Mouse (Mus musculus): ENCODE results near the gene Rab25.
A peak's percentile ranks its signal among the peaks of the same experiment; 100 is the strongest.

Gene Rab25

DNA sequence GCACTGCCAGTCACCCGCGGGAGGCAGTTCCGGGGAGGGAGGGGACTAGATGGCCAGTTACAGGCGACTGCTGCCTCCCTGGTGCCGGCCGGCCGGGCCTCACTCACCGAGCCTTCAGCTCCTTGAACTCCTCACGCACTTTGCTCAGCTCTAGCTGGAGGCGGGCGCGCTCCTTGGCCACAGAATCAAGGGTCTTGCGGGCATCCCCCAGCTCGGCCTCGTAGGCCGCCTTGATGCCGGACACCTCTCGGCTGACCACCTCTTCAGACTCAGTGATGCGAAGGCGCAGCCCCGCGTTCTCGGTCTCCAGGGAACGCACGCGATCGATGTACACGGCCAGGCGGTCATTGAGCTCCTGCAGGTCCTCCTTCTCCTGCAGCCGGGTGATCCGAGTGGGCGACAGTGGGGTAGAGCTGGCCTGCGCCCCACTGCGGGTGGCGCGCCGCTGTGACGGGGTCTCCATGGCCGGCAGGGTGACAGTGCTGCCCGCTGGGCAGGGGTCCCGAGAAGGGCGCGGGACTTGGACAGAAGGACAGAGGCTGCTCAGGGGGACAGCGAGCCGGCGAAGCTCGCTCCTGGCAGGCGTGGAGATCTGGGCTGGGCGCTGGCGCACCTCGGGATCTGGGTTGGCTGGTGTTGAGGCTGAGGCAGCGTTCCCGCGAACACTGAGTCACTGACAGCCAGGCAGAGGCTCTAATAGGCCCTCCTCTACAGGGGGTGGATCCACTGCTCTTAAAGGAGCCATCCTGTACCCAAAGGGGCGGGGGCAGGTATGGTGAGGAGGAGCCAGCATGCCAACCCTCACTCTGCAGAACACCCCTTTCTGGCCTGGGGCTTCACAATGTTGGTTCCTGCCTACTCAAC is 45.2 kb downstream of the Rab25 start:
- DNase-seq (ENCODE audit: low spot score): peak; percentile 85

DNA sequence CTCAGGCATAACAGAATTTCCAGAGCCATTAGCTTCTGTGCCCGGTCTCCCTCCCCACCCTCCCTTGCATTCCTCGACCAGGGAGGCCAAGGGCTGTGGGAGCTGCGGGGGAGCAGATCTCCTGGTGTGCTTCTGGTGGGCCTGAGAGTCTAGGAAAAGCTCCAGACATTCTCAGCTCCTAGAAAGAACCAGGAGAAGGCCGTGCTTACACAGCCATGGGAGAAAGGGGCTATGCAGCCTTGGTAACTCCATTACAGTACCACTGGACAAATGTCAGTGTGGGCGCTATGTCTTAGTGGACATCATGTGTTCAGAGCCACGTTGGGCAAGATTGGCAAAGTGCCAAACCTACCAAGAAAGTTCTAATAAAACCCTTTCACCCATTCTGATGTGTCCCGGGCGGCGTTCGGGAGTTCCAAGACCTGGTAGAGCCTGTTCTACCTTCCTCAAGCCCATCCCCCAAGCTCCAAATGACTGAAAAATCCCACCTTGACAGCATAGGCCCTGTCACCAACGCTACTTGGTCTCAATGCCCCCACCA is 46.0 kb downstream of the Rab25 start:
- DNase-seq (ENCODE audit: low spot score): no peak

DNA sequence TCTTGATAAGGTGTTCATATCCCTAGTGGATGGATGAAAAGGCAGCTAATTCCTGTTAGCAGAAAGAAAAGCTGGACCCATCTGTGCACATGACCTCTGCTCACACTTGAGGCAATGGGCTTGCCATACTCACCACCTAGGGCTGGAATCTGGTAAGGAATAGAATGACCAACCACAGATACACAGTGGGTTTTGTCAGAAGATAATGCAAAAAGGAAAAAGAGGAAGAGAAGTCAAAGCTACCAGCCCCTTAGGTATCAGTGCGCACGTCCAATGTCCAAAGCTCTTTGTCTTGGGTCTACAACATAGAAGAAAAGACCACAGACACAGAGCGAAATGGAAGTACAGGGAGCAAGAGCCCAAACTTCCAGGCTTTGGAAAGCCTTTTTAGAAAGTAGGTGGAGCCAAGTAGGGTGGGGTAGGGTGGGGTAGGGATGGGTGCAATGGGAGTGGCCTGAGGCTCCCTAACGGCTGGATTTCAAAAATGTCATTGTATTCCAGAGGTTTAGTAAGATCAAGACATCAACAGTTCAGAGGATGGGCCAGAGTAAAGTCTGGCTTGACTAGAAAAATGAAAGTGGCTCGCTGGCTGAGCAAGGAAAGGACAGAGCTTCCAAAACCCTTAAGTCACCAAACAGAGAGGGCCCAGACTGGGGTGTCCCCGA is 46.6 kb downstream of the Rab25 start:
- DNase-seq (ENCODE audit: low spot score): no peak

DNA sequence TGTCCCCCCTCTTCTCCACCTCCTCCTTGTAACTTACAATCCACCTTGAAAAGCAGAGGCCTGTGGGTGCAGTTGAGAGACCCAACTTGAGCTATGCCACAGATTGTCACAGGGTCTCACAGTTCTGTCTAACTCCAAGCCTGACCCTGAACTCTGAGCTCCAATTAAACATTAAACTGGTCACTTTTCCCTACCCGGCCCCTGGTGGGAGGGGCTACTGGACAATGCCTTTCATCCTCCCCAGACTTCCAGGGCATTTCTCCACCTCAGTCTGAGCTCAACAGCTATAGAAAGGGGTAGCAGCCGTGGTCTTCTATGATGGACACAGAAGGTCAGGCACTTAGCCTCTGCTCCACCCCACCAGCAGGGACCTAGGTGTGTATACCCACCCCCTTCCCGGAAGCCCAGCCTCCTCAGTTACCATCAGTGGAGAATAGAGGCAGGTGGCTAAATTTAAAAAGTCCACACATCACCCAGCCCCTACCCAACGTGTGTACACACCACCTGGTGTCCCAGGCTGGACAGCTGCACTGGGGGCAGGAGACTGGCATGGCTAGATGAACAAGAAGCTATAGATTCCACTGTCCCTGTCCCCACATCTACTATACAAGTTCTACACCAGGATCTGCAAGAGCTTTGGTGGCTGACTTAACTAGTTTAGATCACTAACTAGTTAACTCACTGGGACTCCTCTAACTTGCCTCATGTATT is 47.3 kb downstream of the Rab25 start:
- DNase-seq (ENCODE audit: low spot score): peak; percentile 85

DNA sequence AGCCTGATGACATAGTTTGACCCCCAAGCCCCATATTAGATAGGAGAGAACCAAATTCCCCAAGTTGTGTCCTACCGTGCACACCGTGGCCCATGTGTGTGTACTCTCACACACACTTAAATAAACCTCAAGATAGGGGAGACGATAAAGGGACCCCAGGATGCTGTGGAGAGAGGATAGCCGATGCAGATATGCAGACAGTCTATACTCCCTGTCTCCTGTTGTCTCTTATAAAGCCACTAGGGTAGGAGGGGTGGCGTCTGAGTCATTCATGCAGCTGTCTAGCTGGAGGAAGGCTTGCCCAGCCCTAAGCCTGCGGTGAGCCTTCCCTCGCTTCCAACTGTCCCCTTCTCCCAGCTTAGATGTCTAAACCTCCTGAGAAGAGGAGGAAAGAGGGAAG is 48.0 kb downstream of the Rab25 start:
- DNase-seq (ENCODE audit: low spot score): no peak

DNA sequence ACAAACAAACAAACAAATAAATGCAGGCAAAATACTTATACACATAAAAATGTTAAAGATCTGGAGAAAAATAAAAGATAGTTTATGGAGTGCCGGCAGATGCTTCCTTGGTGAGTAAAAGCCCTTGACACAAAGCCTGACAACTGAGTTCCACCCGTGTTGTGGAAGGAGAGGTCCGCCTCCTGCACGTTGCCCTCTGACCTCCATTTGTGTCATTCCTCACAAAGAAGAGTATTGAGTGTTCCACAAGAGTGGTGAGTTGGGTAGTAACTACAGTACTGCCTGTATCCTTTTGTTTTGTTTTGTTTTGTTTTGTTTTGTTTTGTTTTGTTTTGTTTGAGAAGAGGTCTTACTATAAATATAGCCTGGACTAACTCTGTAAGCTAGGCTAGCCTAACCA is 48.5 kb downstream of the Rab25 start:
- DNase-seq (ENCODE audit: low spot score): no peak

DNA sequence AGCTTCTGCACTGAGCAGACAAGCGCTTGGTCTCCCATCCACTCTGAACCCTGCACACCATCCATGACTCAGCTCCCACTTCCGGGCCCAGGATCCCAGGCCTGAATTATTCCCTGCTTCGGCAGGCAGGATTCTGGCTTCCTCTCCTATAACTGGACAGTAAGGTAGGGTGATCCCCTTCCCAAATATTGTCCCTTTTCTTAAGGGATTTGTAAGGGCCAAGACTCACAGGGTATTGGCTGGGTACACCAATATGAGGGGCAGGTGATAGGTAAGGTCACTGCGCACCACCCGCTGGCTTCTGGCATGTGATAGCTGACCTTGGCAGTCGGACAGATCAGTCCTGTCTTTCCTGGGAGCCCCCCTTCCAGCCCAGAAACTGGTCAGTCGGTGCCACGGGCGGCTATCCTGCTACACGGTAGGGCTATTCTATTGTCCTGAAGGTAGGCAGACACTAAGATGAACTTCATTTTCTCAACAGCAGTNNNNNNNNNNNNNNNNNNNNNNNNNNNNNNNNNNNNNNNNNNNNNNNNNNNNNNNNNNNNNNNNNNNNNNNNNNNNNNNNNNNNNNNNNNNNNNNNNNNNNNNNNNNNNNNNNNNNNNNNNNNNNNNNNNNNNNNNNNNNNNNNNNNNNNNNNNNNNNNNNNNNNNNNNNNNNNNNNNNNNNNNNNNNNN is 52.2 kb downstream of the Rab25 start:
- DNase-seq (ENCODE audit: low spot score): no peak

DNA sequence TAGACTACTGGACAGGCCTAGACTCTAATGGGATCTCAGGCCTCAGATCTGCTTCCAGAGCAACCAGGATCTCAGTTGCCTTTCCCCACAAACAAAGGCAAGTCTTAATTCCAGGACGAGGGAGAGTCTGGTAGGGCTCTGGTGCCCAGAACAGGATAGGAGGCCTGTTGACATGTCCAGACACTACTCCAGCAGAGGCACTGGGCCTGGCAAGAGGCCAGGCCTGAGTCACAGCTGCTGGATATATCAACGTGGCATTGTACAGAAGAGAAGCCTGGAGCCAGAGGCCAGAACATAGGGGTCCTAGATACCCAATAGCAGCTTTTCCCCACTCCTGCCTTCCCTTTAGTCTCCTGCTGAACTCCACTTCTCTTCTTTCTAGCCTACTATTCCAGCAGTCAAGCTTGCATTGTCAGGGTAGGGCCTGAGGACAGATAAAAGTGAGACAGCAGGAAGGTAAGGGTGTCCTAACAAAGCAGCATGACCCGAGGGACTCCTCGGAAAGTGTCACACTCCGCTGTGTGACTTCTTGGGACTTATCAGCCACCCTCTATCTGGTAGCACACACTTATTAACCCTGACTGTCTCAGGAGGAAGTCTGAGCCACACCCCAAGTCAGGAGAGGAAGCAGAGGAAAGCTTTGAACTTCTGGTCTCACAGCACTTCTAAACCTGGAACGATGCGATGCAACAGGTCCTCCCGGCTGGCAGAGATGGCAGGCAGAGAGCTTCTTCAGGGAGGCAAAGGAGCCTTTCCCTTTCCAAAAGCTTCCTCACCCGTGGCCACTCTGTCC is 53.1 kb downstream of the Rab25 start:
- peak; percentile 50 for DNase-seq (ENCODE audit: low spot score)

DNA sequence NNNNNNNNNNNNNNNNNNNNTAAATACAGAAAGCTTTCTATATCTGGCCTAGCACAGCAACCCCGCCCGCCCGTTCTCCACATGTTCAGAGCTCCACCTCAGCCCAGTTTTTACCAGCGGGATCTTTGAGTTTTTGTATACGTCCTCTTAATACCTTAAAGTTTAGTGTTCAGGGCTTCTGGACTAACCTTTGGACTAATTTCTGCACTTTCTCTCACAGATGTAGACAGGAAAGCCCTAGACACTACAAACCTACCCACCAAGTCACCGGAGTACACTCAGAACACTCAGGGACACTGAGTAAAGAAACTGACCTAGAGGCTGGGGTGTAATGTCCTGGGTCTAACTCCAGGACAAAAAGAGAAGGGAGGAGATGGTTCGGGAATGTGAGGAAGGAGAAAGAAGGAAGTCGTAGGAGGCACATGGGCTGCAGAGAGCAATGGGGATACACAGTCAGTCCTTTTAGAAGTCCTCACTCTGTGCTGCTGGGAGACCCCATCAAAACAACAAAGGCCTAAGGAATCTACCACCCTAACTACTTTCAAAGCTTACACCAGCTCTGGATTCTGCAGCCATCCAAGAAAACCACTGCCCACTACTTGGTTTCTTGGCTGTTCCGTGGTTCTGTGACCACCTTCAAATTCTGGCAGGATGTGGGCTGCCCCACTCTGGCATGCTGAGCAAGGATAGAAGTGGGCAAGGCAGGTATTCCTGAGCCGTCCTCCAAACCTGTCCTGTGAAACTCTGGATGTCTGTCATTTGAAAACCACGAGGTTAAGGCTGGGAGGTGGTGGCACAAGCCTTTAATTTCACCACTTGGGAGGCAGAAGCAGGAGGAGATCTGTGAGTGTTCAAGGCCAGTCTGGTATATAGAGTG is 54.2 kb downstream of the Rab25 start:
- no peak for DNase-seq (ENCODE audit: low spot score)
